Mouse (Mus musculus) liver, embryonic 14.5 days (tissue): ENCODE measurements at regions not wholly inside any gene's neighbourhood (a gene's known extent, or its start where the extent isn't known, plus 50 kb on each side); places are given as distances from the start of the nearest gene placed in this dataset.
"Not testable (repeated sequence)": the region's sequence is repeated elsewhere in the genome, so short reads cannot be mapped to it uniquely, and the experiment has no call there.

Source experiments
- ATAC-seq: fragments of 200-750 bp; cut with Nextera tagmentation; 2 replicates; pipeline ENCODE4 v1.8.0; 2017; ENCODE audit warnings: moderate number of reproducible peaks, mild to moderate bottlenecking, moderate library complexity; ENCODE audit not compliant: insufficient read depth
- DNase-seq, 3 experiments: peaks; one replicate each; pipeline ENCODE4 v3.0.0-alpha.2; 2012 to 2013; ENCODE audit warnings: low read depth in 3 of 3, low spot score in 3 of 3
- H3K27ac ChIP-seq: fragments of 300-500 bp; sonication (generic); 2 replicates; pipeline ENCODE4 v1.5.1; 2014; ENCODE audit warnings: moderate library complexity, mild to moderate bottlenecking, control low read depth, inconsistent platforms
- H3K27me3 ChIP-seq: fragments of 300-500 bp; sonication (generic); 2 replicates; pipeline ENCODE4 v1.6.1; 2014; ENCODE audit warnings: mild to moderate bottlenecking, low read length, moderate library complexity; ENCODE audit not compliant: control insufficient read depth, insufficient read depth
- H3K36me3 ChIP-seq: fragments of 300-500 bp; sonication (generic); replicated peaks from 2 replicates; pipeline ENCODE4 v1.6.1; 2014; ENCODE audit warnings: low read depth; ENCODE audit not compliant: control insufficient read depth, insufficient read depth
- H3K4me1 ChIP-seq, 2 experiments: fragments of 200-500 bp in 1 of 2; fragments of 300-500 bp in 1 of 2; sonication (generic) in 1 of 2; replicated peaks; 2 replicates each; pipeline ENCODE4 v1.6.1; 2012 to 2014; ENCODE audit warnings: antibody characterized with exemption in 1 of 2, inconsistent platforms in 1 of 2, low read length in 1 of 2; ENCODE audit not compliant: control insufficient read depth in 2 of 2, insufficient read depth in 2 of 2
- H3K4me2 ChIP-seq: fragments of 300-500 bp; sonication (generic); 2 replicates; pipeline ENCODE4 v1.6.1; 2014; ENCODE audit warnings: low read depth, mild to moderate bottlenecking, control low read depth, moderate library complexity
- H3K4me3 ChIP-seq, 2 experiments: fragments of 200-500 bp in 1 of 2; fragments of 300-500 bp in 1 of 2; sonication (generic) in 1 of 2; 2 replicates each; pipeline ENCODE4 v1.5.1; 2012 to 2014; ENCODE audit warnings: low read depth in 2 of 2, low read length in 2 of 2, mild to moderate bottlenecking in 2 of 2, control low read depth in 1 of 2, inconsistent platforms in 1 of 2, moderate library complexity in 1 of 2; ENCODE audit not compliant: insufficient read depth in 1 of 2
- H3K9ac ChIP-seq: fragments of 300-500 bp; sonication (generic); replicated peaks from 2 replicates; pipeline ENCODE4 v1.6.1; 2014; ENCODE audit warnings: mild to moderate bottlenecking, control low read depth, moderate library complexity
- H3K9me3 ChIP-seq: fragments of 300-500 bp; sonication (generic); 2 replicates; pipeline ENCODE4 v1.6.1; 2016; ENCODE audit warnings: low read length, mixed read lengths; ENCODE audit not compliant: control insufficient read depth
- CTCF ChIP-seq: IDR thresholded peaks from 2 replicates; pipeline ENCODE4 v1.5.1; 2016; ENCODE audit warnings: antibody characterized with exemption, low read depth, control low read depth
- EP300 ChIP-seq: IDR thresholded peaks from 2 replicates; pipeline ENCODE4 v1.6.1; 2016; ENCODE audit warnings: antibody characterized with exemption, low read depth
- WGBS: fragments of 180-500 bp; shearing (Covaris S2); extraction: QIAGEN DNeasy Blood & Tissue Kit; methylation state at CpG from one replicate; pipeline ENCODE4 v1.1.7; 2014; ENCODE audit not compliant: insufficient replicate concordance; 5-methylcytosine and 5-hydroxymethylcytosine counted together

DNA sequence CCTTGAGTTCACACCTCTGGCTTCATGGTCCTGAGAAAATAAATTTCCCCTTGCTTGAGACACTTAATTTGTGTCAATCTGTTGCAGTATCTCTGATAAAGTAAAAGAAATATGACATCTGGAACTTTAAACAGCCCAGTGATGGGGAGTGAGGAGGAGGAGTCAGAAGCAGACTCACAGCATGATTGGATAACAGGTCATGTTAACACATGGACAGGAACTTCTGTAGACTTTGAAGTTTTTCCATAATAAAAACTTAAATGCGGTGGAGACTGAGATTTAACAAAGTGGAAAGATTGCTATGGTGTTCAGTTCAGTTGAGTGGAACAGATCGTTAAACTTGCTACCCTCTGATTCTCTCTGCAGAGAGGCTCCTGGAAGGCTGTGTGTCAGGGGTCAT is 143.7 kb upstream of the Gm10306 start:
- ATAC-seq (no peak), DNase-seq (no peak)
- H3K36me3 ChIP-seq = no peaks in the 10 kb centered on the region
- H3K4me2 ChIP-seq = no peak overlapping the region
- no peaks in the 10 kb centered on the region for H3K4me1 ChIP-seq
- H3K9ac ChIP-seq = no peak overlapping the region
- no peaks in the 10 kb centered on the region for H3K9me3 ChIP-seq
- WGBS = 77% methylated on average over 2 of the region's 2 CpGs
- H3K27me3 ChIP-seq = no peaks in the 10 kb centered on the region
- no peak for TF ChIP-seq CTCF
- TF ChIP-seq EP300 = no peak
- no peak overlapping the region for H3K4me3 ChIP-seq
- H3K27ac ChIP-seq = no peak overlapping the region

DNA sequence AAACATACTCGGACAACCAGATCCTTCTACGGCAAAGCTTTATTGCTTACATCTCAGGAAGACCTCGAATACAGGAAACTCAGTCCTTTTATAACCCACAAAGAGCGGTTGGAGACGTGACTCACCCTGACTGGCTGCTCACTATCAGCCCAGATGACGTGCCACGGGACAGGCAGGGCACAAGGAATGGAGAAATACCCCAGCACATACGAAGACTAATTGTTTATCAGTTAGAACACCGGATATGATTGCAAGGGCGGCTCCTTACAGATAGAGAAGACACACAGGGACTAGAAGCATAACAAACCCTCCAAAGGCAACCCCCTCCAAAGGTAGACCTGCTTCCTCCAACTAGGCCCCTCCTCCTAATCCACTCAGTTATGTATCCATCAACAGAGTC is 130.8 kb upstream of the Gm10306 start:
- not testable (repeated sequence) for H3K4me2 ChIP-seq, H3K9me3 ChIP-seq, H3K27ac ChIP-seq, H3K36me3 ChIP-seq, ATAC-seq, DNase-seq, H3K4me3 ChIP-seq, H3K27me3 ChIP-seq, H3K9ac ChIP-seq, H3K4me1 ChIP-seq
- 51% methylated on average over 7 of the region's 10 CpGs for WGBS

DNA sequence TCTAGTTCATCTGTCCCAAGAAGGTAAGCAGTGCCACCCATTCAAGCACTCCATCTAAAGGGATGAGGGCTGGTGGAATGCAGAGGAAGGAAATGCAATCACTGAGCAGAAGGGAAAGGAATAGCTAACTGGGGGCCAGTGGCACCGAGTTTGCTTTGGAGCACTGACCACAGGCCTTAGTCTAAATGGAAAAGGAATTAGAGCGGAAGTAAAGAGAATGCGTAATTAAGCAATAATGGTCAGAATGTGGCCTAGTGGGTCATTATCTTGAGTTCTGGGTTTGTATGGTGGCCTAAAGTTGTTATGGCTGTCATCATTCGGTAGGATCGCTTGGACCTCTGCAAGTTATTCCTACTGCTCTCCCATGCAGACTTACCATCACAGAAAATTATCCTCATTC is 128.8 kb upstream of the Gm10306 start:
- no peak overlapping the region for H3K27ac ChIP-seq
- H3K9ac ChIP-seq = no peak overlapping the region
- H3K36me3 ChIP-seq = no peaks in the 10 kb centered on the region
- TF ChIP-seq EP300 (no peak), CTCF (no peak)
- H3K9me3 ChIP-seq = no peaks in the 10 kb centered on the region
- H3K4me3 ChIP-seq = no peak overlapping the region
- ATAC-seq (no peak), DNase-seq (no peak)
- no peaks in the 10 kb centered on the region for H3K4me1 ChIP-seq
- no peak overlapping the region for H3K4me2 ChIP-seq
- 69% methylated on average over 5 of the region's 5 CpGs for WGBS
- H3K27me3 ChIP-seq = no peaks in the 10 kb centered on the region

DNA sequence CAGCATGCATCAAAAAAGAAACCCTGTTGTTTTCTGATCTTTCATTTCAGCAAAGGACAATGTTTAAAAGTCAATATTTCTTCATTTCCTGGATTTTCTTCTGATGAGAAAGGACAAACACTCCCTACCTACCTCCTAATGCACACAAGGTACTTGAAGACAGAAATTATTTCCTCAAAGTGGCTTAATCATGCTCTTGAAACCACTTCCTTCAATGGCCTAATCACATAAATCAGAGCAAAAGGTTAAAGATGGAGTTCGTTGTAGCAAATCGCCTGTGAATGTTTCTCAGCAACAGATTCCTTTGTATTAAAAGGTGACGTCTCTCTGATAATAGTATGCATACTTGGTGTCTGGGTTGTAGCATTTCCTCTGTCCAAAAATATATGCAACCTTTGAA is 124.3 kb upstream of the Gm10306 start:
- no peaks in the 10 kb centered on the region for H3K27me3 ChIP-seq
- no peak overlapping the region for H3K4me2 ChIP-seq
- H3K9me3 ChIP-seq = no peaks in the 10 kb centered on the region
- H3K4me3 ChIP-seq = no peak overlapping the region
- TF ChIP-seq EP300 = no peak
- TF ChIP-seq CTCF = no peak
- H3K36me3 ChIP-seq = no peaks in the 10 kb centered on the region
- WGBS = 47% methylated on average over 3 of the region's 3 CpGs
- DNase-seq (no peak), ATAC-seq (no peak)
- no peaks in the 10 kb centered on the region for H3K4me1 ChIP-seq
- no peak overlapping the region for H3K9ac ChIP-seq
- no peak overlapping the region for H3K27ac ChIP-seq

DNA sequence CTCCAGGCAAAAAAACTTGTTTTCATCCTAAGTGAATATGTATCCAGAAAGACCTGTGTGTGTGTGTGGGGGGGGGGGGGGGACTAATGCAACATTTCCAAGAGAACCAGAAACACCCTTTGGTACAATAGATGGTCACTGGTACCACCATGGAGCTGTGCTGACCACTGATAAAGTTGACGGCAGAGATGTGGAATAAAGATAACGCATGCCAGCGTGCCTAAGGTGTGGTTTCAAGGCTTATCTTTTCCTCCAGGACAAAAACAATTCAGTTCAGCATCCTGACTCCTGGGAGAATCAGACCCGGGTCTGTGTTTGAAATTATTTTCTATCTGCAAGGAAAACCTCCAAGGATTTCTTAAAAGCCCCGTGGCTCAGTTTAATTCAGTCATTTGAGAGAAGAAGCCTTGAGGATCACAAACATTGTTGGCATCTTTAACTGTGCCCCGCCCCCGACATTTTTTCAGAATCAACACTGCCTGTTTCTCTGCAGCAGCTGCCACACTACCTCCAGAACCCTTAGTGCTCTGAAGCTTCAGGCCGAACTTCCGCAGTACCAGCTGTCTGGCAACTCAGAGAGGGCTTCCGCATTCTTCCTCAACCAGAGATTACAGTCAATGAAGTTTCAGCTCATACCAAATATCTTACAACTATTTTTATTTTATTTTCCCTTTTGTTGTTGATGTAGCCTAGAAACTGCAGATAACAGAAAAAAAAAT is 118.5 kb upstream of the Gm10306 start:
- Histone ChIP-seq H3K4me3 (no peak overlapping the region), H3K4me1 (peaks cover 0 to 6% of the 10 kb centered on the region in 2 experiments; a peak in 2 of 4 replicates), H3K36me3 (no peaks in the 10 kb centered on the region), H3K27me3 (no peaks in the 10 kb centered on the region), H3K27ac (no peak overlapping the region), H3K9ac (no peak overlapping the region), H3K4me2 (peak overlapping the region; percentile 11; the same call in 1 of the 2 replicates), H3K9me3 (no peaks in the 10 kb centered on the region)
- no peak for TF ChIP-seq CTCF
- no peak for TF ChIP-seq EP300
- DNase-seq = peak in 1 of 3 experiments; percentile 15
- WGBS = 18% methylated on average over 10 of the region's 10 CpGs
- ATAC-seq = peak; percentile 51; the same call in 1 of the 2 replicates
